Mouse (Mus musculus) limb, embryonic 14.5 days (tissue): ENCODE results near the gene Fcrla. TPM values are rescaled to one million over a fixed set of nuclear protein-coding genes. Genes with fewer than 3 reads are reported as not detected.

Experiments
- ATAC-seq: fragments of 200-750 bp; cut with Nextera tagmentation; 2 replicates; pipeline ENCODE4 v1.8.0; 2017; ENCODE audit warnings: low read depth, moderate number of reproducible peaks, moderate TSS enrichment; ENCODE audit not compliant: low FRiP score
- DNase-seq: peaks from one replicate; pipeline ENCODE4 v3.0.0-alpha.2; 2015; ENCODE audit warnings: low spot score
- H3K27ac ChIP-seq: fragments of 300-500 bp; sonication (generic); replicated peaks from 2 replicates; pipeline ENCODE4 v1.5.1; 2014; ENCODE audit warnings: low read depth, mild to moderate bottlenecking, low read length, moderate library complexity, mixed read lengths
- H3K27me3 ChIP-seq: fragments of 300-500 bp; sonication (generic); 2 replicates; pipeline ENCODE4 v1.6.1; 2014; ENCODE audit warnings: low read length, mixed read lengths; ENCODE audit not compliant: control insufficient read depth, insufficient read depth
- H3K36me3 ChIP-seq: fragments of 300-500 bp; sonication (generic); 2 replicates; pipeline ENCODE4 v1.6.1; 2014; ENCODE audit warnings: mild to moderate bottlenecking, low read length, moderate library complexity, mixed read lengths; ENCODE audit not compliant: control insufficient read depth, insufficient read depth
- H3K4me1 ChIP-seq: fragments of 300-500 bp; sonication (generic); 2 replicates; pipeline ENCODE4 v1.6.1; 2014; ENCODE audit warnings: antibody characterized with exemption, low read length, mixed read lengths; ENCODE audit not compliant: control insufficient read depth, insufficient read depth
- H3K4me2 ChIP-seq: fragments of 300-500 bp; sonication (generic); replicated peaks from 2 replicates; pipeline ENCODE4 v1.6.1; 2014; ENCODE audit warnings: low read depth, mild to moderate bottlenecking, low read length, moderate library complexity; ENCODE audit not compliant: severe bottlenecking
- H3K4me3 ChIP-seq: fragments of 300-500 bp; sonication (generic); replicated peaks from 2 replicates; pipeline ENCODE4 v1.5.1; 2014; ENCODE audit warnings: low read length
- H3K9ac ChIP-seq: fragments of 300-500 bp; sonication (generic); 2 replicates; pipeline ENCODE4 v1.6.1; 2014; ENCODE audit warnings: mild to moderate bottlenecking, low read depth, low read length, moderate library complexity; ENCODE audit not compliant: severe bottlenecking
- H3K9me3 ChIP-seq: fragments of 300-500 bp; sonication (generic); 2 replicates; pipeline ENCODE4 v1.6.1; 2016; ENCODE audit warnings: low read length; ENCODE audit not compliant: control insufficient read depth
- POLR2A ChIP-seq: fragments of 200-500 bp; IDR thresholded peaks from 2 replicates; pipeline ENCODE4 v1.8.0; 2012; ENCODE audit warnings: inconsistent platforms, mild to moderate bottlenecking, moderate library complexity, borderline replicate concordance; ENCODE audit not compliant: insufficient read depth, insufficient read length; ENCODE audit errors: extremely low read depth
- WGBS: fragments of 180-500 bp; shearing (Covaris S2); extraction: QIAGEN DNeasy Blood & Tissue Kit; methylation state at CpG from one replicate; pipeline ENCODE4 v1.1.7; 2014; 5-methylcytosine and 5-hydroxymethylcytosine counted together
- polyA plus RNA-seq, 2 experiments: library from polyadenylated mRNA; depleted of rRNA in 1 of 2; stranded (reverse) in 1 of 2; unstranded in 1 of 2; fragments of >200 nt; fragmentation: Nextera tagmentation in 1 of 2; extraction: Ambion mirVana in 1 of 2; gene quantifications; 2 replicates each; pipeline versions ENCODE4 v1.2.1 to v1.2.3; 2012 to 2014

The Fcrla gene
- polyA plus RNA-seq, 2 experiments: 0.13 TPM; not detected in 1

- Histone ChIP-seq H3K4me2 (no peak overlapping the region), H3K9ac (no peak overlapping the region), H3K9me3 (no peaks in the 10 kb centered on the region; the same call in 1 of the 2 replicates), H3K4me3 (no peak overlapping the region), H3K27me3 (no peaks in the 10 kb centered on the region), H3K4me1 (no peaks in the 10 kb centered on the region), H3K36me3 (no peaks in the 10 kb centered on the region), H3K27ac (no peak overlapping the region)
- TF ChIP-seq POLR2A: no peak
- 88% methylated on average over 12 of the region's 12 CpGs for WGBS
- no peak for DNase-seq
- no peak for ATAC-seq
Observed at GRCm38 (mm10) chr1:170939255-170939654, 11.9 kb upstream of the Fcrla start.

- H3K4me3 ChIP-seq: no peak overlapping the region
- WGBS: 47% methylated on average over 2 of the region's 2 CpGs
- no peak overlapping the region for H3K27ac ChIP-seq
- no peaks in the 10 kb centered on the region for H3K27me3 ChIP-seq
- no peak for DNase-seq
- H3K4me2 ChIP-seq: no peak overlapping the region
- no peaks in the 10 kb centered on the region for H3K36me3 ChIP-seq
- ATAC-seq: no peak
- H3K4me1 ChIP-seq: no peaks in the 10 kb centered on the region
- no peaks in the 10 kb centered on the region for H3K9me3 ChIP-seq
- no peak overlapping the region for H3K9ac ChIP-seq
- TF ChIP-seq POLR2A: no peak
Observed at GRCm38 (mm10) chr1:170934383-170934782, 7.0 kb upstream of the Fcrla start.

GRCm38 (mm10) chr1:170933940-170934339, 6.6 kb upstream of the Fcrla start:
- Histone ChIP-seq H3K36me3 (no peaks in the 10 kb centered on the region), H3K27me3 (no peaks in the 10 kb centered on the region), H3K4me1 (no peaks in the 10 kb centered on the region), H3K4me2 (no peak overlapping the region), H3K9ac (no peak overlapping the region), H3K27ac (no peak overlapping the region), H3K4me3 (no peak overlapping the region), H3K9me3 (no peaks in the 10 kb centered on the region)
- WGBS: 79% methylated on average over 1 of the region's 1 CpGs
- ATAC-seq: no peak
- TF ChIP-seq POLR2A: no peak
- DNase-seq: no peak

- 66% methylated on average over 6 of the region's 6 CpGs for WGBS
- Histone ChIP-seq H3K4me3 (no peak overlapping the region), H3K27ac (no peak overlapping the region), H3K9me3 (no peaks in the 10 kb centered on the region), H3K36me3 (no peaks in the 10 kb centered on the region), H3K9ac (no peak overlapping the region), H3K4me1 (no peaks in the 10 kb centered on the region), H3K27me3 (no peaks in the 10 kb centered on the region), H3K4me2 (no peak overlapping the region)
- TF ChIP-seq POLR2A: no peak
- DNase-seq (no peak), ATAC-seq (no peak)
Observed at GRCm38 (mm10) chr1:170933386-170933920, 6.1 kb upstream of the Fcrla start.

GRCm38 (mm10) chr1:170932043-170932442, 4.7 kb upstream of the Fcrla start:
- Histone ChIP-seq H3K4me3 (no peak overlapping the region), H3K9ac (no peak overlapping the region), H3K27ac (no peak overlapping the region), H3K27me3 (no peaks in the 10 kb centered on the region), H3K4me1 (no peaks in the 10 kb centered on the region), H3K9me3 (no peaks in the 10 kb centered on the region), H3K36me3 (no peaks in the 10 kb centered on the region), H3K4me2 (no peak overlapping the region)
- ATAC-seq (no peak), DNase-seq (no peak)
- TF ChIP-seq POLR2A: no peak
- WGBS: 72% methylated on average over 3 of the region's 3 CpGs

GRCm38 (mm10) chr1:170929245-170929644, 1.9 kb upstream of the Fcrla start:
- H3K27ac ChIP-seq: no peak overlapping the region
- DNase-seq (no peak), ATAC-seq (no peak)
- H3K4me1 ChIP-seq: no peaks in the 10 kb centered on the region
- WGBS: 88% methylated on average over 4 of the region's 4 CpGs
- no peaks in the 10 kb centered on the region for H3K9me3 ChIP-seq
- H3K4me2 ChIP-seq: no peak overlapping the region
- TF ChIP-seq POLR2A: no peak
- no peaks in the 10 kb centered on the region for H3K36me3 ChIP-seq
- no peaks in the 10 kb centered on the region for H3K27me3 ChIP-seq
- no peak overlapping the region for H3K4me3 ChIP-seq
- H3K9ac ChIP-seq: no peak overlapping the region
